Mouse (Mus musculus) activated CD4-positive, CD25-positive, alpha-beta regulatory T cell, adult 4 months (primary cell): ENCODE measurements around the gene Aars2. TPM values are rescaled to one million over a fixed set of nuclear protein-coding genes. Genes with fewer than 3 reads are reported as not detected.

Experiments
- ATAC-seq: one replicate; pipeline ENCODE4 v1.8.0; 2017
- polyA plus RNA-seq, 2 experiments: library from polyadenylated mRNA; unstranded; fragments of 100-300 nt; shearing (Covaris generic); gene quantifications; one replicate each; pipeline ENCODE4 v1.2.1; 2017

Gene Aars2
- polyA plus RNA-seq: 1 to 10 TPM; 2.1 to 3.4 TPM

- ATAC-seq: peak; percentile 93
Observed at GRCm38 (mm10) chr17:45506700-45507189, at the start of gene Aars2. TSS of gene Aars2 (plus strand) at chr17:45506841.

GRCm38 (mm10) chr17:45457487-45457886 lies 49.2 kb upstream of the Aars2 start:
- ATAC-seq: no peak

GRCm38 (mm10) chr17:45458516-45458915 lies 48.1 kb upstream of the Aars2 start:
- no peak for ATAC-seq

GRCm38 (mm10) chr17:45459062-45459461 lies 47.6 kb upstream of the Aars2 start:
- ATAC-seq: no peak

- ATAC-seq: no peak
Observed at GRCm38 (mm10) chr17:45462506-45462905, 44.1 kb upstream of the Aars2 start.

- no peak for ATAC-seq
Observed at GRCm38 (mm10) chr17:45464255-45464654, 42.4 kb upstream of the Aars2 start.

- ATAC-seq: no peak
Observed at GRCm38 (mm10) chr17:45466701-45467100, 39.9 kb upstream of the Aars2 start.

GRCm38 (mm10) chr17:45468302-45468701 lies 38.3 kb upstream of the Aars2 start:
- no peak for ATAC-seq

- no peak for ATAC-seq
Observed at GRCm38 (mm10) chr17:45470726-45471125, 35.9 kb upstream of the Aars2 start.

GRCm38 (mm10) chr17:45473667-45474066 lies 33.0 kb upstream of the Aars2 start:
- no peak for ATAC-seq

- no peak for ATAC-seq
Observed at GRCm38 (mm10) chr17:45474146-45474545, 32.5 kb upstream of the Aars2 start.

GRCm38 (mm10) chr17:45474669-45475465 lies 31.8 kb upstream of the Aars2 start, which contains the start of gene Spats1:
TSS of gene Spats1 (minus strand) at chr17:45475415.
- peak; percentile 96 for ATAC-seq

GRCm38 (mm10) chr17:45478234-45478825 lies 28.3 kb upstream of the Aars2 start:
- ATAC-seq: peak; percentile 29

GRCm38 (mm10) chr17:45480429-45480828 lies 26.2 kb upstream of the Aars2 start:
- ATAC-seq: no peak

- no peak for ATAC-seq
Observed at GRCm38 (mm10) chr17:45485581-45485980, 21.1 kb upstream of the Aars2 start.

GRCm38 (mm10) chr17:45487216-45487615 lies 19.4 kb upstream of the Aars2 start:
- no peak for ATAC-seq

GRCm38 (mm10) chr17:45488321-45489254 lies 18.1 kb upstream of the Aars2 start:
- ATAC-seq: peak; percentile 82

- ATAC-seq: no peak
Observed at GRCm38 (mm10) chr17:45489736-45490135, 16.9 kb upstream of the Aars2 start.

- ATAC-seq: no peak
Observed at GRCm38 (mm10) chr17:45490532-45491154, 16.0 kb upstream of the Aars2 start.

- ATAC-seq: no peak
Observed at GRCm38 (mm10) chr17:45495398-45495797, 11.2 kb upstream of the Aars2 start.

- no peak for ATAC-seq
Observed at GRCm38 (mm10) chr17:45498397-45498796, 8.2 kb upstream of the Aars2 start.

GRCm38 (mm10) chr17:45499516-45499915 lies 7.1 kb upstream of the Aars2 start:
- ATAC-seq: no peak
